Mouse (Mus musculus) spleen, embryonic (tissue): ENCODE data around the gene Dusp14.

Experiments used
- CTCF ChIA-PET: fragments of 350-600 bp; sonication (Branson Sonifier 250); formaldehyde crosslinking; loops from one replicate; lab custom pipeline; 2022; lab: Charles Lee

The Dusp14 gene

DNA sequence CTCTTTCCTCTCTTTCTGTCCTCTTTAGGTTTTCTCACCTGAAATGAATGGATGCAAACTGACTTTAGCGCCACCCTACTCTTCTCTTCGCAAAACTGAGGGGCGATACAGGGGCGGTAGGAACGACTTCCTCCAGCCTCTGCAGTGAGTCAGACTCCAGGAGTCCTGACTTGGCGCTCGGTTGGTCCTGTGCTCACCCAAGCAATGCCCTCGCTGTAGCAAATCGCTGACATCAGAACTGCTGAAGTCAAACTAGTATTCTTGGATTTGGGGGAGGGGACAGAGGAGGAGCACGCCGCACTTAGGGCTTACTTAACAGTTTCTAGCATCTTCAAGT is at the start of gene Dusp14:
Dusp14 (minus strand) TSS at position 228 of the 337 bp plus-strand sequence.
- CTCF ChIA-PET = no interaction called here

DNA sequence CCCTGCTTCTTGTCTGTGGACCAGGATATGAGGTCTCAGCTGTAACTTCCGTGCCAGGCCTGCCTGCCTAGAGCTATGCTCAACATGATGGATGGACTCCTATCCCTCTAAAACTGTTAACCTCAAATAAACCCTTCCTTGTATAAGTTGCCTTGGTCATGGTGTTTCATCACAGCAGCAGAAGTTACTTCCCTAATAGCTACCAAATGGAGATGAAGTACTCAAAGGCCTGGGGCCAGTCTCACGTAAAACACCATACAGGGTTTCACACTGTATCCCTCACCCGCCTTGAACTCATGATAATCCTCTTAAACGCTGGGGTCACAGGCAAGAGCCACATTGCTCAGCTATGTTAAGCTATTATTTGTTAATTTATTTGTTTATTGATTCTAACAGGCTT is 48.4 kb upstream of the Dusp14 start:
- CTCF ChIA-PET = no interaction called here

DNA sequence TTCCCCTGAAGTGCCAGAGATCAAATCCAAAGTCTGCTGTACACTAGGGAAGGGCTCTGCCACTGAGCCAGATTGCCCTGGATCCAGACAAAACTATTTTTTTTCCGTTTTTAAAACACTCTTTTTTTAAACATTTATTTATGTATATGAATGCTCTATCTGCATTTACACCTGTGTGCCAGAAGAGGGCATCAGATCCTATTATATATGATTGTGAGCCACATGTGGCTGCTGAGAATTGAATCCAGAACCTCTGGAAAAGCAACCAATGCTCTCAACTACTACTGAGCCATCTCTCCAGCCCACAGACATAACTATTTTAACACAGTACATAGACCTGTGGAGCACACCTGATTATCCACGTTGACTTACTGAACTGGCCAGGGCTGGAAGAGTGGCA is 47.2 kb upstream of the Dusp14 start:
- CTCF ChIA-PET = interaction anchor here (0.7 kb wide), 1 partner anchor 111 kb away, joined by 3 read pairs; no protein-coding TSS in a partner anchor

DNA sequence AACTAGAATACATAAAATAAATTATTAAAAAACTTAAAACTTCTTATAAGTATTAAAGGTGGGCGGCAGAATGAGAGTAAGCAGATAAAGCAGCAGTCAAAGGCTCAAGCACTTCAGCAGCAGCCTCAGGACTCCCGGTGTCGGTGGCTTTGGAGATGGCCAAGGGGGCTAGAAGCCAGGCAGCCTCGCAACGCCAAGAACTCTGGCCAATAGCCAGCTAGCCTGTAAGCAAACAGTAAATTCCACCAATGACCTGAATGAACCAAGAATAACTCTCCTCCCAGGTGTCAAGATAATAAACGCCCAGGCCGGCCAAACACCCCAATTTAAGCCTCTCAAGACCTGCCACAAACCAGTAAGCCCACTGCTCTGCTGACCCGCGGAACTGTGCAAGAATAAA is 46.6 kb upstream of the Dusp14 start:
- CTCF ChIA-PET = no interaction called here

DNA sequence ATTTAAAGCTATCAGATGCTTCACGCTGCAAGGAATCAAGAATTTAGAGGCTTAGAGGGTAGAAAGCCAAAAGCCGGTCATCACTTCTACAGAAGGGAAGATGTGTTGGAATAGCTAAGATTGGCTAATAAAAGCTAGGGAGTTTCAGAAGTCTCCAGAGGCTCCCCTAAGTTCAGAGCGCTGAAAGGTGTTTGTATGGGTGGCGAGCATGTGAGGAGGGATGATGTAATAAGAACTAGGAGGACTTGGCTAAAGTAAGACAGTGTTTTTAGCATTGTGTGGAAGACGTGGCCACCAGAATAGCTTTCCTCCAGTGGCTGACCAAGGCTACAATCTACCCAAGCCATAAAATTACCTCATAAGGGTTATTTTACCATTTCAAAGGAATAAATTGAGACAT is 44.6 kb upstream of the Dusp14 start:
- CTCF ChIA-PET = no interaction called here

DNA sequence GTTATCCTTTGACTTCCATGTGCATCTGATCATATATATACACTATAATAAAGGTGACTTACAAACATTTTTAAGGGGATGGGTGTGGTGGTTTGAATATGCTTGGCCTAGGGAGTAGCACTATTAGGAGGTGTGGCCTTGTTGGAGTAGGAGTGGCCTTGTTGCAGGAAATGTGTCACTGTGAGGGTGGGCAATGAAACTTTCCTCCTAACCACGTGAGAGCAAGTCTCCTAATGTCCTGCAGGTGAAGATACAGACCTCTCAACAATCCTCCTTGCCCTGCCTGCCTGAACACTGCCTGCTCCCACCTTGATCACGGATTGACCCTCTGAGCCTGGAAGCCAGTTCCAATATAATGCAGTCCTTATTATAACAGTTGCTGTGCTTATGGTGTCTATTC is 38.1 kb upstream of the Dusp14 start:
- CTCF ChIA-PET = no interaction called here

DNA sequence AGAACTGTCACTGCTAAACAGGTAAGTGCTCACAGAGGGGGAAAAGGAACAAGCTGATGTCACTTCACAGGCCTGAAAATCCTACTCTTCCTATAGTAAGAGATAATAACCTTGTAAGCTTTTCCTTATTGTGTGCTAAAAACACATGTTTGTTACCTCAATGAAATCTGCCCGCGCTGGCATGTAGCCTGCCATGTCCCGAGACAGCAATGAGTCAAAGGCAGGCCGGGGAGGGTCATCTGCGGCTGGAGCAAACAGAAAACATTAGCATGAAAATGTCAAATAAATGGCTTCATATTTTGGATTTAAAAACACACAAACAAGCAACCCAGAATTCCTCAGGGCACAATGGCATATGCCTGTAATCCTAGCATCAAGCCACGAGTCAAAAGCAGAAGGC is 35.0 kb upstream of the Dusp14 start:
- CTCF ChIA-PET = no interaction called here

DNA sequence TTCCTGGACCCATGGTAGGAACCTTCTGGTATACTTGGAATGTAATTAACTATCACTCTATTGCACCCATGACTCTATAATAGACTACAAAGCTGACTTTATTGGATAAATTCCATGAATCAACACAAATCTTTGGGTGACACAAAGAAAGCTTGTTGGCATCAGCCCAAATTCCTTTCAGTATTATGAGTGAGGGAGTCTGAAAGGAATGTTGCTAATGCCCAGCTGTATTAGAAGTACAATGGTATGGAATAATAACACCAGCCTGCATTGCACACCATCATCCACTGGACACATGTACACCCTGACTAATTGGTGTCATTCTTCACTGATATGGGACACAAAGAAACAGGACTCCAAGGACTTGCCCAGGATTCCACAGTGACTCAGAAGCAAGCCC is 32.1 kb upstream of the Dusp14 start:
- CTCF ChIA-PET = no interaction called here

DNA sequence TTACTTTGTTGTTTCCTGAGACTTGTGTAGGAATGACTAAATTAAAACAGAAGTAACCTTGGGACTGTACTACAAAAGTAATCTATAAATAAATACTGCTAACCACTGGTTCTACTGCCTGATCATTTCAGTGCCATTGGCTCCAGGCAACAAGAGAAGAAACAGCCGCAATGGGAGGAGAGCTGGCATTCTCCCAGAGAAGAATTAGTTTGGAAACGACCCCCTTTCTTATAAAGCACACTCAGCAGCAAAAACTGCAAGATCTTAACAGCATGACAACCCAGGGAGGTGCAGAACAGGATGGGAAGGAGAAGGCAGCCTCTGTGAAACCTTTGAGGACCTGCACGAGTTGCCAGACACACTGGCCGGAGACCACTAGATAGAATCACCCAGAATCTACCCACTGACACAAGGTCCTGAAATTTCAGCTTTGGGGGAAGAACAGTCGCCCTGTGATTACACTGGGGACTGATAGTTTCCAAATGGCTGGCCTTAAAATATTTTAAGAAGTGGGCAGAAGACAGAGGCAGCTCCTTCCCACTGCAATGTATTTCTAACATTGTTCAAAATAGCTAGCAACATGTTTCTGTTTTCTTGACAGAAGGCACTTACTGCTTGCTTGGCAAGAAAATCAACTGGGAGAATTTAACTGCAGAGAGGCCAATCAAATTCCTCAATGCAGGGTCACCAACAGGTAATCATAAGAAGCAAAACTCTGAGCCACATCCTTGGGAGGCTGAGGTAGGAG is 28.4 kb upstream of the Dusp14 start:
- CTCF ChIA-PET = interaction anchor here (0.6 kb wide), 1 partner anchor 281 kb away, joined by 9 read pairs; no protein-coding TSS in a partner anchor

DNA sequence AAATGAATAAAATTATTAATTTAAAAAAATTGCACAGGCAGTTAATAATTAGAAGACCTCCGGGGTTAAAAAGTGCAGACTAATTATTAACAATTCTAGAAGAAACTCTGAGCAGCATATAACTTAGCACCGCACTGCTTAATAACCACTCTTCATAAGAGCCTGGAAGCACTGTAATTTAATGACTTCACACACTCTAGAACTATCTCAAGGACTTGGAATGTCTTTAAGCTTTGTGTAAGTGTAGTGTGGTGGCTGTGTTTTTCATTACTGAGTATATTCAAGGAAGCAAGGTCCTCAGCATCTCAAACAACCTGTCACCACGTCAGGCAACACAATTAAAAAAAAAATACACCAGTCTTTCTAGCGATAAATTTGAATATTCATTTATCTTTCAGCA is 26.0 kb upstream of the Dusp14 start:
- CTCF ChIA-PET = no interaction called here

DNA sequence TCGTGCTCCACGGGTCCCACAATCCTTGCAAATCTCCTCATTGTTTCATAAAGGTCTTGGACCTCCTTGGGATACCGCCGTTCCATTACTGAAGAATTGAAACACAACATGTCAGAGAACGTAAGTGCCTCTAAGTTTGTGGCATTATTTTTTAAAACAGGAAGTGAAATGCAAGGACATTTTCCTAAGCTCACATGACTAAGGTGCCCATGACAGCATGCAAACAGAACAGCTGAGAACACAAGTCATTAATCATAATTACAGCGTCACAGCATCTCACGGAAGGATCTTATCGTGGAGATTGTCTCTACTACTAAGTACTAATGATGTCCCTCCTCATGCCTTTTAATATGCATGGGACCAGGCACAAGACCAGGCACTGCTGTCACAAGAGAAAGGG is 21.5 kb upstream of the Dusp14 start:
- CTCF ChIA-PET = no interaction called here

DNA sequence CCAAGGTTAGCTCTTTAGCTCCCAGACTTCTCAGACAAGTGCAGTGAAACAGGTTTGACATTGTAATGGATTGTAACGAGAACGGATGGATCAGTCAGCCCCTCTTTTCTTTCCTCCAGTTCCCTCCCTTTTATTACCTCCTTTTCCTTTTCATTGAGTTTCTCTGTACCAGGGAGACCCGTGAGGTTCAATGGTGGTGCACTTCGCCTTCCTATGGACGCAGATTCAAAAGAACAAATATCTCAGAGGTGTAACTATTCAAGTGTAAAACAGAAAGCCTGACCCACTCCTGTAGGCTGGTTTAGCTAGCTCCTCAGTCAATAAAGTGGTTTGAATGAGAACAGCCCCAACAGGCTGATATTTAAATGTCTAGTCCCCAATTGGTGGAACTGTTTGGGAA is 12.8 kb upstream of the Dusp14 start:
- CTCF ChIA-PET = no interaction called here

DNA sequence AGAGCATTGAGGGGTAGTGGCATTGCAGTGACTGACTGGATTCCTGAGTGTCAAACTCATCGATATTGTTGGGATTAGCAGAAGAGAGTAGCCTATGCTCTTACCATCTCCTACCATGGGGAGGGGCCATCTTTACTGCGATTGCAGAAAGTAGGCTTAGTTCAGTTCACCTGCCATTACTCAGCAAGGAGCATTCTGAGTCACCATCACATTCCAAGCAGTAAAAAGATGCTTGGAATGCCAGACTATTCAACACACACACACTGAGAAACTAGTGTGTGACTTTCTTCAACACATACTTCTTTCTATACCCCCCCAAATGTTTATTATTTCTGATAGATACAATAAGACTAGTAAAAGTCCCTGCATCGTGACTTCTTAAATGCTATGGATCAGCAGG is 11.3 kb upstream of the Dusp14 start:
- CTCF ChIA-PET = interaction anchor here (0.6 kb wide), 1 partner anchor 9 kb away, joined by 3 read pairs; no protein-coding TSS in a partner anchor

DNA sequence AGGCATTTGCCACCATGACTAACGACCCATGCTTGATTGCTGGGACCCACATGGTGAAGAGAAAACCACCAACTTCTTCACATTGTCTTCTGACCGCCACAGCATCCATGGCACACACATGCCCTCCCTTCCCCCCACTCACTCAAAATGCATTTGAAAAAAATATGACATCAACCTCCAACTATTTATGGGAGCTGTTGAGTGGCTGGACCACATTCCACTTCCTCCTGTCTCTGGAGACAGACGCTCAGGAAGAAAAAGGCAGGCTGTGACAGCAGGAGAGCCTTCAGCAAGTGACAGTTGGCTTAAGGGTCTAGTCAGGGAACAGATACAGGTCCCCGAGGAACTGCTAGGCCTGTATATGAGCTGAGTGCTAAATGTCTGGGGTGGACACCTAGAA is 10.8 kb upstream of the Dusp14 start:
- CTCF ChIA-PET = interaction anchor here (0.6 kb wide), 1 partner anchor 9 kb away, joined by 3 read pairs; no protein-coding TSS in a partner anchor

DNA sequence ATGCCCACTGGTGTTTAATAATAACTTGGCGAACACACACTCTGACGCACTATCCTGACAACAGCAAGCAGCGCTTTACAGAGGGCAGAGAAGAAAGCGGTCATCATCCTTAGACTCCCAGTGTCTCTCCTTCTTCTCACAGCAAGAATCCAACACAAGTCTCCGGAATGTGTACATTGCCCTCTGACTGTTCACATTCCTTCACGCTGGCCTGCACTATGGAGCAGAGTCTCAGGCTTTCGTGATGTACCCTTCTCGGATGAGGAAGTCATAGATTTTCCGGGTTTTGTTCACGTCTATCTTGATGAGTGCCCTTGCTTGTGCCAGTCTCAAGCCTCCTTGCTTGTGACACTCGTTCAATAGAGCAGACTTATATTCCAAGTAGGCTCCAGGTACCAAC is 10.3 kb upstream of the Dusp14 start:
- CTCF ChIA-PET = no interaction called here

DNA sequence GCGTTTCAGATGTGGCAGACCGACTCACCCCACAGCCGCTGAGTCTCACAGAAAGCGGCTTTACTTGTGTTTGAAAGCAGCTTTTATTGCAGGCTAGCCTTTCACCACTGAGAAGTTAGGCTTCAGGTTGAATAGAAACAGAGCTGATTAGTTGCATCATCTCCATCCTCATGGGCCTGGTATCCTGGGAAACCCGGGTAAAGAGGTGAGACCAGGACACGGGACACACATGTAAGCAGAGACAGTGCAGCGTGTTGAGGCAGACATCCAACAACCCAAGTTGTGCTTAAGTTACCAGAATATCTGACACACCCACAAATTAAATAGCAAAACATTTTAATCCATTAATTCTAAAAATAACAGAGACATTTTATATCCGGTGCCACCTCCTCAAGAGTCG is 9.5 kb upstream of the Dusp14 start:
- CTCF ChIA-PET = interaction anchor here (0.6 kb wide), 1 partner anchor 31 kb away, joined by 3 read pairs; no protein-coding TSS in a partner anchor

DNA sequence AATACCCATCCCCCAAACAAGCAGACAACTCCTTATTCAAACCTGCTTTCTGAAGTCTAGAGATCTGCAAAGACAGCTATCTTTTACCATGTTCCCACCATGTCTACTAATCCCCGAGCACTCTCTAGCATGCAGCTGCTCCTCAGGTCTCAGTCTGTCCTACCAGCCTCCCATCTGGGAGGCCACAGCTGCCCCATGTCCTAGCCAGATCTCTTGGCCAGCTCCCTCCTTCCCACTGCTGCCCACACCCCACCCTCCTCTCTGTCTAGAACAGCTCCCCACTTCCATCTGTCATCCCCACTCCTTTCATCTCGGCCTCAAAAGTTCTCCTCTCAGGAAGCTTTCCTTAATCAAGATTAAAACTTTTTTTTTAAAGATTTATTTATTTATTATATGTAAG is 7.9 kb upstream of the Dusp14 start:
- CTCF ChIA-PET = no interaction called here

DNA sequence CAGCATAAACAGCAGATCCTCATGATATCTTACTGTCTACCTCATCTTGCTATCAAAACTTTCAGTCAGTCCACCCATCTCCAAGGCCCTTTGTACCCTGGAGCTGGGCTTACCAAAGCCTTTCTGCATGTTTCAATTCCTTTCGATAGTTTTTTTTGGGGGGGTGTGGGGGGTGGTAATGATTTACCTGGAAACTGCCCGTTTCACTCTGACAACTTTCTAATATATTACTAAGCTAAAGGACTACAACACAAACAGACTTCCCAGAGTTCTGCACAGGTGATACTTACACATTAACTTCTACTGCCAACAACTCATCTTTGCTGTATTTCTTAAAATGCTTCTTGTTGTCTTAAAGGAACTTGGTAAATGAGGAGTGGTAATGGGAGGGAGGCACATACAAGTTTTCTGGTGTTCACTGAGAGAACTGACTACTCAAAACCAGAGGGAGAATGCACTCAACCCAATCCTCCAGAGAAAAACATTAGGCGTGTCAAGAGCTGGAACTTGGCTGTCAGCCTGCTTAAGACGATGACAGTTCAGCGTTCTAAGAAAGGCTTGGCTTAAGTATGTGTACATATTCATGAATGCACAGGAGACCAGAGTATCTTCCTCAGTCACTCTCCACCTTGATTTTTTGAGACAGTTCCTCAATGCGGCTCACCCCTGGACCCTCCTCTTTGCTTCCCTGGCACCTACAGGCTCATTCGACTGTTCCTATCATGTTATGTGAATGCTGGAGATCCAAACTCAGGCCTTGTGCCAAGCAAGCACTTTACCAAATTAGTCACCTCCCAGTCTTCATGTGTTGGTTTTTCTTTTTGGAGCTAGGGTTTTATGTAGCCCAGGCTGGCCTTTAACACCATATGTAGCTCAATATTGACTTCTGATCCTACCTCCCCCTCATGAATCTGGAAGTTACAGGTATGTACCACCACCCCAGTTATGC is 5.0 kb upstream of the Dusp14 start:
- CTCF ChIA-PET = no interaction called here

DNA sequence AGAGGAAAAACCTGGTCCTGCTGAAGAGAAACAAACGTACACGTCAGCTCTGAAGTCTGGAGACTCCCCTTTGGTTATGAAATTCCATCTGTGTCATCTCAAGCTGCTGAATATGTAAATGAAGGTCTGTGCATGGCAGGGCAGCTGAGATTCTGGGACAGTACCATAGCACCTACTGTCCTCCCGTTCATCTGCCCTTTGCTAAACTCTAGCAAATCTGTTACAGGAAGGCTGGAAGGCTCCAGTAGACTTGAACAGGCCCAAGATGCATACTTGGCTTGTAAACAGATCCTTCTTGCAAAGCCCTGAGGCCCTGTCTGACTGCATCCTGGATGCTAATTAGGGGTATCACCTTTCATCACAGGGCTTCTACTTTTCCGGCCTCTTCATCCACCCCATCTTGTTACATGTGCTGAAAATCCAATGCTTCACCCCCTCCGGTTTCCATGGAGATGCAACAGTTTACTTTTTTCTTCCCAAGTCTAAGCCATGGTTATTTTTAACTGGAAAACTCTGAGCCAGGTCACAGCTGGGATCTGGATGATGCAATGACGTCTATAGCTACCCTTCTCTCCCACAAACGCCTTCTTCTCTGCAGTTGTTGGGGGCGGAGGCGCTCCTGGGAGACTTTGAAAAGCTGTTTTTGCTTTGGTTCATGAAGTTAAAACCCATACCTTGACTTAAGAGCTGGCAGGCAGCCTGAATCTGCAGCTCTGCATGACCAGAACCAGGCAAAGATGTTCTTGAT is 4.0 kb upstream of the Dusp14 start:
- CTCF ChIA-PET = no interaction called here

DNA sequence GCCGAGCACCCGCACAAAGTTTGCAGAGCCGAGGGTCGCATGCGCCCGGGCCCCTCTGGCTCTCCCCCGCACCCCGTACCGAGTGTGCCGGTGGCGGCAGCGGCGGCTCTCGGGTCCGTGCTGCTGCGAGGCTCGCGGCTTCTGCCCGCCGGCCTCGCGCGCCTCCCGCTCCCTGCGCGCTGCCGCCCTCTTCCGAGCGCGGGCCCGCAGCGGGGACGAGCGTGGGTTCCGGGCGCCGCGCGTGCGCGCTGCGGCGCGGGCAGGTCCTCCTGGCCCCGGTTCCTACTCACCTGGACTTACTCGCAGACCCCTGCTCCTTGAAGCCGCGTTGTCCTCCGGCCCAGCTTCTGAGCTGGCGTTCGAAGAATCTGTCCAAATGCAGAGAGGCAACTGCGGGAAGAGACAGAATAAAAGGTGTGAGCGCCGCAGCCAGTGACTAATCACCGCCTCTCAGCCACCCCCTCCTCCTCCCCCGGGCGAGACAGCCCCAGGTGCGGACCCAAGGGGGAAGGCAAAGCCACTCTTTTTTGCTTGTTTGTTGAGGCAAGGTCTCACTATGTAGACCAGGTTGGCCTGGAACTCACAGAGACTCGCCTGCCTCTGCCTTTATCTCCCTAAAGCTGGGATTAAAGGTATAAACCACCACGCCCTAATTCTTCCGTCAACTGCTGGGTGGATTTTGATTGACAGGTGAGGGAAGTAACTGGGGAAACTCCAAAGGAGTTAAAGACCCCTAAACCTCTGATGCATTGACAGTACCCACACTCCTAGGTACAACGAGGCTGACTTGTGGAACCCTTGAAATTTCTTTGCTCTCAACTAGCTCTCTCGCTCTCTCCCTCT is 649 bp downstream of the Dusp14 start:
- CTCF ChIA-PET = no interaction called here

DNA sequence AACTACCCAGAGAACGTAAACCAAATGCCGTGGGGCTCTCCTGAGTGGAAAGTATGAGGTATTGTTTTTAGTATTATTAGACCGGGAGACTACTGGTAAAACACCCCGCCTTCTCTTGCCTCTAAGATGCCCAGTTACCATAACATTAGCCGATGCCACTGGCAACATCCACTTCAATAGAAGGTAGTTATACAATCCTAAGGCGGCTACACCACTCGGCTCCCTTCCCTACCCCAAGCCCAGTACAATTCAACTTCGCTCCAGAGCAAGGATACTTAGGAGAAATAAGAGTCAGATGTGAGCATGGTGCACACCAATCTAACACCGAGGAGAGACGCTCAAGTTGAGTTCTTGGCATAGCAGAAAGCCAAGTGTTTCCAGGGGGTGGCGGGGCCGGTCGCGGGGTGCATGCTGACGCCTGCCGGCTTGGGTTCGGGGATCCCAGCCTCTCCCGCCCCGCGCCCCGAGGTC is 1.3 kb downstream of the Dusp14 start:
- CTCF ChIA-PET = interaction anchor here (0.6 kb wide), 1 partner anchor 1463 kb away, joined by 5 read pairs; no protein-coding TSS in a partner anchor
